Mouse (Mus musculus): ENCODE results near the gene Adam26a.
"Not testable (repeated sequence)": the region's sequence is repeated elsewhere in the genome, so short reads cannot be mapped to it uniquely, and the experiment has no call there.

The Adam26a gene

GRCm38 (mm10) chr8:43576607-43577006 lies at the start of gene Adam26a:
Gene Adam26a, minus strand, starts transcription at chr8:43576707.
- not testable (repeated sequence) for DNase-seq (ENCODE audit: low spot score in 2 of 2)

GRCm38 (mm10) chr8:43616046-43616445 lies 39.5 kb upstream of the Adam26a start:
- DNase-seq (ENCODE audit: low spot score in 2 of 2), result no peak

- not testable (repeated sequence) for DNase-seq (ENCODE audit: low spot score in 2 of 2)
These were observed 27.1 kb upstream of the Adam26a start for GRCm38 (mm10) chr8:43603657-43604056.

- not testable (repeated sequence) for DNase-seq (ENCODE audit: low spot score in 2 of 2)
These were observed 26.7 kb upstream of the Adam26a start for GRCm38 (mm10) chr8:43603166-43603565.

GRCm38 (mm10) chr8:43528006-43528405 lies 48.5 kb downstream of the Adam26a start, which contains the start of gene Adam26b:
Gene Adam26b, minus strand, starts transcription at chr8:43528106.
- not testable (repeated sequence) for DNase-seq (ENCODE audit: low spot score in 2 of 2)

Measured in heart, adult 9 months (tissue).